28 mouse cellular contexts compared by ENCODE assay signal in genomic region chr12:13580796-13581195, GRCm38 (mm10).
"Had no signal": no experiment of that assay in that cellular context is flagged by ENCODE, and none has a peak within 500 bp of the region (broad histone marks: within the 10 kb centered on the region; RNA-seq: fewer than 3 reads in every experiment).

No protein-coding gene starts in this region.

- ATAC-seq: forebrain, embryonic 13.5 days; forebrain, embryonic 14.5 days; forebrain, embryonic 15.5 days; forebrain, embryonic 16.5 days; forebrain, postnatal 0 days had no signal

- H3K27ac ChIP-seq: embryonic facial prominence, embryonic 10.5 days; embryonic facial prominence, embryonic 12.5 days; embryonic facial prominence, embryonic 13.5 days; embryonic facial prominence, embryonic 15.5 days; forebrain, embryonic 10.5 days; forebrain, embryonic 12.5 days; forebrain, embryonic 13.5 days; forebrain, embryonic 15.5 days; gastrocnemius, adult 2 months; heart, adult 2 months had no signal

- H3K27me3 ChIP-seq: embryonic facial prominence, embryonic 12.5 days; embryonic facial prominence, embryonic 13.5 days; embryonic facial prominence, embryonic 15.5 days; forebrain, embryonic 12.5 days; forebrain, embryonic 13.5 days; forebrain, embryonic 15.5 days had no signal

- H3K4me3 ChIP-seq: embryonic facial prominence, embryonic 10.5 days; embryonic facial prominence, embryonic 12.5 days; embryonic facial prominence, embryonic 13.5 days; embryonic facial prominence, embryonic 15.5 days; erythroblast, embryonic 14.5 days; forebrain, embryonic 10.5 days; forebrain, embryonic 12.5 days; forebrain, embryonic 13.5 days; forebrain, embryonic 15.5 days; gastrocnemius, adult 2 months; heart, adult 2 months had no signal

- H3K4me1 ChIP-seq: embryonic facial prominence, embryonic 12.5 days; embryonic facial prominence, embryonic 13.5 days; embryonic facial prominence, embryonic 15.5 days; forebrain, embryonic 12.5 days; forebrain, embryonic 13.5 days; forebrain, embryonic 15.5 days had no signal

- DNase-seq: cerebellum, adult 2 months; cerebellum, adult 8-10 months; cerebellum, adult 9-10 months; cerebellum, adult 9-11 months; cerebellum, postnatal 10 days; cerebellum, postnatal 14 days; cerebellum, postnatal 25 days; cerebellum, postnatal 36 days; embryo, embryonic 11 days; forebrain, postnatal 0 days; gastrocnemius, adult 2 months; gastrocnemius, postnatal 10 days; gastrocnemius, postnatal 14 days; gastrocnemius, postnatal 25 days; gastrocnemius, postnatal 36 days; heart, adult 18-20 months; heart, adult 2 months had no signal

- H3K4me2 ChIP-seq: embryonic facial prominence, embryonic 12.5 days; embryonic facial prominence, embryonic 13.5 days; embryonic facial prominence, embryonic 15.5 days; forebrain, embryonic 12.5 days; forebrain, embryonic 13.5 days; forebrain, embryonic 15.5 days had no signal

- H3K9me3 ChIP-seq: embryonic facial prominence, embryonic 10.5 days; embryonic facial prominence, embryonic 12.5 days; embryonic facial prominence, embryonic 13.5 days; embryonic facial prominence, embryonic 15.5 days; forebrain, embryonic 10.5 days; forebrain, embryonic 12.5 days; forebrain, embryonic 13.5 days; forebrain, embryonic 15.5 days had no signal

- H3K9ac ChIP-seq: embryonic facial prominence, embryonic 12.5 days; embryonic facial prominence, embryonic 13.5 days; embryonic facial prominence, embryonic 15.5 days; forebrain, embryonic 12.5 days; forebrain, embryonic 13.5 days; forebrain, embryonic 15.5 days; forebrain, postnatal 0 days had no signal

- H3K36me3 ChIP-seq: forebrain, embryonic 12.5 days; forebrain, embryonic 15.5 days had no signal
